Mouse (Mus musculus): ENCODE results near the gene Ccdc169.

DNA sequence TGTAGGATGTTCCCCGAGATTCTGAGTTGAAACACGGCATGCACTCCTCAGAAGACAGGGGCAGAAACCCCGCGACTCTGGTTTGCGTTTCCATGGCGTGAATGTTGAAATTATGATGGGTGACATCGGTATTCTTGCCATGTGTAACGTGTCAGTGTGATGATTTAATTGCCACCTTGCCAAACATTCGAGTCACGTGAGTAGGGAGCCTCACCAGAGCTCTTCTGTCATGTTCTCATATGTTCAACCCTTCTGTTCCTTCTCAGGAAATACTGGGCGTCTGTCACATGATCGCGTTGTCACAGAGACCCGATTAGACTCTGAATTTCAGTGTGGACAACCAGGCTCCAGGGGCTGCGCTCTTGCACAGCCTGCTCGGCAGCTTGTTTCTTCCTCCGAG is 31.1 kb upstream of the Ccdc169 start:
- TF ChIP-seq GATA1 (IDR thresholded peaks at IDR 0.05; ENCODE audit: borderline replicate concordance, low read length) (no peak), FLI1 (IDR thresholded peaks at IDR 0.05; ENCODE audit: low read length) (no peak)

All from megakaryocyte, embryonic 14.5 days (primary cell).